Mouse (Mus musculus): ENCODE measurements around the gene Slc39a10.

DNA sequence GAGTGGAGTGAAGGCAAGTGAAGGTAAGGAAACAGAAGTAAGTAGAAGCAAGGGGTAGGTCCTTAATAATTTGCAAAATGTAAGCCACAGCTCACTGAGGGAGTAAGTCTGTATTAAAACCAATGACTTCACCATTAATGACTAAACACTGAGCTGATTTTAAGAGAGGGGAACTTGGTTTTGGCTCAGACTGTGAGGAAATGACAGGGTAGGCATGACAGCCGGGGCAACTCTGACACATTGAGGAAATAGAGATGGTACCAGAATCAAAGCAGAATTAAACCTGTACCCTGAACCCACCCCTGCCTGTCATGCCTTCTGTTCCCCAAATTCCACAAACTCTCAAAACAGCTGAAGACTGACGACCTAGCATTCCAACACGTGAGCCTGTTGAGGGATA lies 18.9 kb downstream of the Slc39a10 start:
- TF ChIP-seq POLR2A (IDR thresholded peaks at IDR 0.05; ENCODE audit: extremely low read depth, insufficient read depth, low read length) (no peak), CTCF (IDR thresholded peaks at IDR 0.05; ENCODE audit: low read depth, low read length) (no peak)

All from liver, adult 2 months (tissue).